Mouse (Mus musculus) midbrain, embryonic 16.5 days (tissue): ENCODE data around the gene S100z. TPM values are rescaled to one million over a fixed set of nuclear protein-coding genes. Genes with fewer than 3 reads are reported as not detected.

Experiments used
- ATAC-seq: fragments of 200-750 bp; cut with Nextera tagmentation; 2 replicates; pipeline ENCODE4 v1.8.0; 2017; ENCODE audit warnings: moderate TSS enrichment
- H3K27ac ChIP-seq: fragments of 300-500 bp; sonication (generic); 2 replicates; pipeline ENCODE4 v1.5.1; 2014; ENCODE audit warnings: mild to moderate bottlenecking, low read length, mixed read lengths
- H3K27me3 ChIP-seq: fragments of 300-500 bp; sonication (generic); 2 replicates; pipeline ENCODE4 v1.6.1; 2014; ENCODE audit warnings: low read depth, low read length, mixed read lengths; ENCODE audit not compliant: control insufficient read depth, insufficient read depth
- H3K36me3 ChIP-seq: fragments of 300-500 bp; sonication (generic); 2 replicates; pipeline ENCODE4 v1.6.1; 2014; ENCODE audit warnings: mild to moderate bottlenecking, low read length, moderate library complexity, mixed read lengths; ENCODE audit not compliant: control insufficient read depth, insufficient read depth
- H3K4me1 ChIP-seq: fragments of 300-500 bp; sonication (generic); 2 replicates; pipeline ENCODE4 v1.6.1; 2014; ENCODE audit warnings: mild to moderate bottlenecking, low read length, mixed read lengths; ENCODE audit not compliant: control insufficient read depth, insufficient read depth
- H3K4me2 ChIP-seq: fragments of 300-500 bp; sonication (generic); 2 replicates; pipeline ENCODE4 v1.6.1; 2014; ENCODE audit warnings: mild to moderate bottlenecking, low read length, mixed read lengths
- H3K4me3 ChIP-seq: fragments of 300-500 bp; sonication (generic); 2 replicates; pipeline ENCODE4 v1.5.1; 2014; ENCODE audit warnings: low read depth, mild to moderate bottlenecking, low read length, moderate library complexity, mixed read lengths
- H3K9ac ChIP-seq: fragments of 300-500 bp; sonication (generic); 2 replicates; pipeline ENCODE4 v1.6.1; 2014; ENCODE audit warnings: low read depth, low read length, mixed read lengths
- H3K9me3 ChIP-seq: fragments of 300-500 bp; sonication (generic); replicated peaks from 2 replicates; pipeline ENCODE4 v1.6.1; 2014; ENCODE audit warnings: mild to moderate bottlenecking, low read length, mixed read lengths; ENCODE audit not compliant: control insufficient read depth, poor library complexity, severe bottlenecking
- WGBS: fragments of 180-500 bp; shearing (Covaris S2); extraction: QIAGEN DNeasy Blood & Tissue Kit; methylation state at CpG from one replicate; pipeline ENCODE4 v1.1.7; 2014; 5-methylcytosine and 5-hydroxymethylcytosine counted together
- polyA plus RNA-seq: library from polyadenylated mRNA; unstranded; fragments of >200 nt; fragmentation: Nextera tagmentation; extraction: Ambion mirVana; gene quantifications from 2 replicates; pipeline ENCODE4 v1.2.1, GENCODE M21; 2015

The S100z gene
- polyA plus RNA-seq, 1 experiment from 2014 or later, result not detected

DNA sequence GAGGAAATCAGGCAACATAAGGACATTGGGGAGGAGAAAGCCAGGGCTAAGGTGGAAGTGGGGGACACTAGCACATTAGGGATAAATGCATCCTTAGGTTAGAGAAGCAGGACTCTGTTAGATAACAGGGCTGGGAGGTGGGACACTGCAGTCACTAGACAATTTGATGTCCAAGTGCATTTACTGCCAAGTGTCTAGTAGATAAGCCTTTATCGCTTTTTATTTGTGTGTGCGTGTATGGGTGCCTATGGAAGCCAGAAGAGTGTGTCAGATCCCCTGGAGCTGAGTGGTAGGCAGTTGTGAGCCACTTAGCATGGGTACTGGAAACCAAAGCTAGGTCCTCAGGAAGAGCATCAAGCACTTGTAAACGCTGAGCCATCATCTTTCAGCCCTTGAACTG lies 4.2 kb downstream of the S100z start:
- no peaks in the 10 kb centered on the region for H3K9me3 ChIP-seq
- H3K27me3 ChIP-seq, result no peaks in the 10 kb centered on the region
- H3K4me2 ChIP-seq, result no peak overlapping the region
- H3K27ac ChIP-seq, result no peak overlapping the region
- WGBS, result 88% methylated on average over 3 of the region's 3 CpGs
- no peak overlapping the region for H3K9ac ChIP-seq
- no peak overlapping the region for H3K4me3 ChIP-seq
- no peak for ATAC-seq
- H3K36me3 ChIP-seq, result no peaks in the 10 kb centered on the region
- no peaks in the 10 kb centered on the region for H3K4me1 ChIP-seq

DNA sequence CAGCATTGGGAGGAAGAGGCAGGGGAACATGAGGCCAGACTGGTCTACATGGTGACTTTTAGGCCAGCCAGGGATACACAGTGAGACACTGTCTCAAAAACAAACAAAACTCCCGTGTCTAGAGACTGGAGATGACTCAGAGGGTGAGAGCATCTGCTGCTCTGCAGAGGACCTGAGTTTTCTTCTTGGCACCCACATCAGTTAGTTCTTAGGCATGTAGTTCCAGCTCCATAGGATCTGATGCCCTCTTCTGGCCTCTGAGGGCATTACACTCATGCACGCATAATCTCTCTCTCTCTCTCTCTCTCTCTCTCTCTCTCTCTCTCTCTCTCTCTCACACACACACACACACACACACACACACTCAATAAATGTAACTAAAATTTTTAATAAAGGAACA lies 7.6 kb downstream of the S100z start:
- Histone ChIP-seq H3K36me3 (no peaks in the 10 kb centered on the region), H3K27me3 (no peaks in the 10 kb centered on the region), H3K9me3 (no peaks in the 10 kb centered on the region), H3K4me1 (no peaks in the 10 kb centered on the region), H3K4me2 (no peak overlapping the region), H3K4me3 (no peak overlapping the region), H3K27ac (no peak overlapping the region), H3K9ac (no peak overlapping the region)
- WGBS, result 71% methylated on average over 2 of the region's 2 CpGs
- ATAC-seq, result no peak

DNA sequence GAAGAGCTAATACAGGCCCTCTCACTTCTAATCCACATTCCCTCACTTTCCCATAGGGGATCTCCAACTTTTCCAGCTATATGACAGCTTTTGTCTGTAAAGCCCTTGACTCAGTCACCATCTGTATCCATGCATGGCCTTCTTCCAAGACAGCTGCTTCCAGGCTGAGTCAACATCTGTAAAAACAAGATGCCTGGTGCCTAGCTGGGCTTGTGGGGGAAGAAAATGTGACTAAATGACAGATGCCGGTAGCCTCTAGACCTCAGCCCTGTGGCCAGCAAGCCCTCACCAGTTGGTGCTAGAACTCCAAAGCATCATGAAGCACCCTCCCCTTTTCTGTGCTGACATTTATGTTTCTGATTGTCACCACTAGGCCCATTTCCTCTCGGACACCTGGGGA lies 27.0 kb downstream of the S100z start:
- H3K9me3 ChIP-seq, result no peaks in the 10 kb centered on the region
- H3K36me3 ChIP-seq, result no peaks in the 10 kb centered on the region
- H3K4me3 ChIP-seq, result no peak overlapping the region
- H3K27me3 ChIP-seq, result no peaks in the 10 kb centered on the region
- ATAC-seq, result no peak
- no peak overlapping the region for H3K9ac ChIP-seq
- no peaks in the 10 kb centered on the region for H3K4me1 ChIP-seq
- no peak overlapping the region for H3K4me2 ChIP-seq
- 84% methylated on average over 2 of the region's 2 CpGs for WGBS
- H3K27ac ChIP-seq, result no peak overlapping the region

DNA sequence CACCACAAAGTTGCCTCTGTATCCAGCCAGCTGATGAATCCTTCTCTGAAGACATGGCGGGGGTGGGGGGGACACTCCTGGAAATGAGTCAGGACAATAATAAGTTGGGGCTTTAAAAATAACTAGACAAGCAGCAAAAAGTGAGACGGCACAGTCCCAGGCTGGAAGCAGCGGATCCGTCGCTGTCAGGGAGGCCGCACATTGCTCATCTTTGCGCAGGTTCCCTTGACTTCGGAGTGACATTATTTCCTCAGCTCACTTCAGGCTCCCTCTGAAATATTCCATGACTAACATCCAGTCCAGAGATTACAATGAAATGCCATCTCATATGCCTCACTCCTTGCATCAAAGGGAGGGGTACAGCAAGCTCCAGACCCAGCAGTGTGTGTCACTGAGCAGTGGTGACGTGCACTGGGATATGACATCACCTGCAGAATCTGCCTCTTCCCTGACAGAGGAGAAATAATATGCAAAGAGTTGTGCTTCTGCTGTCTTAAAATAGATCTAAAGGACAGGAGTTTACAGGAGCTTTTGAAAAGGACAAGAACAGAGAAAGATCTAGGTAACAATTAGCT lies 27.8 kb downstream of the S100z start:
- 88% methylated on average over 9 of the region's 9 CpGs for WGBS
- no peak overlapping the region for H3K27ac ChIP-seq
- no peak for ATAC-seq

DNA sequence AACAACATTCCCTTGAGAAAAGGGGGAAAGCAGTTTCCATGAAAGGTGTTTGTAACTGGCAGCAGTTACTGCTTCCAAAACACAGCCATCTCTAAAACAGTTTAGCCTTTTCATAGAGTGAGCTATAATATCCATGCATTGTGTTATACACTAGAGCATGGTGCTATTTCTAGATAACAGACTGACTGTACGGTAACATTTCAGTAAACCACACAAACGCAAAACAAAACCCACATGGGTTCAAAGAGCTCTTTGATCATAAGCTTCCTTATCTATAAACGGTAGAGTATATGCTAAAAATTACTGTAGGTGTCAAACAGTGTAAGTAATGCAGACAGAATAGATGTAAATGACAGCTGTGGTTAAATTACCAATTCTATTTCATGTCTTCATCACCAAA lies 28.8 kb downstream of the S100z start:
- H3K27ac ChIP-seq, result no peak overlapping the region
- H3K4me3 ChIP-seq, result no peak overlapping the region
- WGBS, result 79% methylated on average over 3 of the region's 3 CpGs
- no peak overlapping the region for H3K4me2 ChIP-seq
- H3K9me3 ChIP-seq, result no peaks in the 10 kb centered on the region
- H3K4me1 ChIP-seq, result no peaks in the 10 kb centered on the region
- no peaks in the 10 kb centered on the region for H3K36me3 ChIP-seq
- H3K27me3 ChIP-seq, result peaks cover 5% of the 10 kb centered on the region; the same call in 1 of the 2 replicates
- ATAC-seq, result no peak
- no peak overlapping the region for H3K9ac ChIP-seq

More for the DNA sequence above, 27.8 kb downstream of the S100z start:
- Histone ChIP-seq H3K36me3 (no peaks in the 10 kb centered on the region), H3K4me1 (no peaks in the 10 kb centered on the region), H3K4me2 (no peak overlapping the region), H3K4me3 (no peak overlapping the region), H3K27me3 (no peaks in the 10 kb centered on the region), H3K9me3 (no peaks in the 10 kb centered on the region), H3K9ac (no peak overlapping the region)

DNA sequence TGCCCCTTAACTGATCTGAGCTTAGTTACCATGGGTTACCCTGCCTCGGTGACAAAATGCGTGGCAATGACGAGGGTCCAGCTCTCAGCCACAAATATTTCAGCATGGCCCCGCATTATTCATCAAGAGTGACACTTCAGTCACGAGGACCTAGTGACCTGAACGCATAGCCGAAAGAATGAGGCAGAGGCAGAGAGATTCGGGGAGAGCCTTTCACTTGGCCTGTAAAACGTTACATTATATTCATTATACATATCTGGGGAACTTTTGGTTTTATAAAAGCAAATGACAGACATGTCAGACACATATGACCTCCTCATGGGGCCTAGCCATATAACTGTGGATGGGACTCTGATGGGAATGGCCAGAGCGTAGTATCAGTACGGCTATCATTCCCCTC lies 33.7 kb downstream of the S100z start, which contains the start of gene Crhbp:
TSS of gene Crhbp (minus strand) at position 101 of the 400 bp plus-strand sequence.
- 46% methylated on average over 11 of the region's 11 CpGs for WGBS
- ATAC-seq, result no peak
- peak within 1 kb of the TSS; percentile 92 for H3K4me2 ChIP-seq
- peak within 1 kb of the TSS; percentile 66 for H3K9ac ChIP-seq
- peaks cover 11% of the 10 kb centered on the region; the same call in 1 of the 2 replicates for H3K27me3 ChIP-seq
- no peaks in the 10 kb centered on the region for H3K36me3 ChIP-seq
- H3K9me3 ChIP-seq, result no peaks in the 10 kb centered on the region
- H3K4me3 ChIP-seq, result peak within 1 kb of the TSS; percentile 51
- H3K27ac ChIP-seq, result no peak within 1 kb of the TSS
- peaks cover 9% of the 10 kb centered on the region; the same call in 1 of the 2 replicates for H3K4me1 ChIP-seq

DNA sequence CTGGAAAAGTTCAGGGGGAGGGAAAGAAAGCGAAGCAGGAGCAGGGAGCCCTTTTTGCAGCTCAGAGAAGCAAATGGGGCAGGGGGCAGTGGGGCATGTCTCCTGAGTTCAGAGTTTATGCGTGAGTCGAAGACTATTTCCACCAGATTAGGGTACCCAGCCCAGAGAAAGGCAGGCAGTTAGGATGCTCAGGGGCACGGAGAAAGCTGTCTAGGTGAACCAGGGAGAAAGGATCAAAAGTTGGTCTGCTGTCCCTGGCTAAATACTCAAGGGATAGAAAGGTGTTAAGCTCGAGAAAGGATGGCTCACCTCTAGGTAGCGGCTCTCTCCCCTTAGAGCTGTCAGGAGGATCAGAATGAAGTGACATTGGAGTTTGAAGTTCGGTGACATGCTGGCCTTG lies 34.2 kb downstream of the S100z start:
- H3K27me3 ChIP-seq, result peaks cover 11% of the 10 kb centered on the region; the same call in 1 of the 2 replicates
- no peak; the same call in 1 of the 2 replicates for ATAC-seq
- H3K9ac ChIP-seq, result no peak overlapping the region
- H3K4me1 ChIP-seq, result peaks cover 9% of the 10 kb centered on the region; the same call in 1 of the 2 replicates
- no peaks in the 10 kb centered on the region for H3K36me3 ChIP-seq
- no peak overlapping the region for H3K27ac ChIP-seq
- H3K4me3 ChIP-seq, result peak overlapping the region; percentile 51
- WGBS, result 6% methylated on average over 7 of the region's 7 CpGs
- no peaks in the 10 kb centered on the region for H3K9me3 ChIP-seq
- peak overlapping the region; percentile 92 for H3K4me2 ChIP-seq

DNA sequence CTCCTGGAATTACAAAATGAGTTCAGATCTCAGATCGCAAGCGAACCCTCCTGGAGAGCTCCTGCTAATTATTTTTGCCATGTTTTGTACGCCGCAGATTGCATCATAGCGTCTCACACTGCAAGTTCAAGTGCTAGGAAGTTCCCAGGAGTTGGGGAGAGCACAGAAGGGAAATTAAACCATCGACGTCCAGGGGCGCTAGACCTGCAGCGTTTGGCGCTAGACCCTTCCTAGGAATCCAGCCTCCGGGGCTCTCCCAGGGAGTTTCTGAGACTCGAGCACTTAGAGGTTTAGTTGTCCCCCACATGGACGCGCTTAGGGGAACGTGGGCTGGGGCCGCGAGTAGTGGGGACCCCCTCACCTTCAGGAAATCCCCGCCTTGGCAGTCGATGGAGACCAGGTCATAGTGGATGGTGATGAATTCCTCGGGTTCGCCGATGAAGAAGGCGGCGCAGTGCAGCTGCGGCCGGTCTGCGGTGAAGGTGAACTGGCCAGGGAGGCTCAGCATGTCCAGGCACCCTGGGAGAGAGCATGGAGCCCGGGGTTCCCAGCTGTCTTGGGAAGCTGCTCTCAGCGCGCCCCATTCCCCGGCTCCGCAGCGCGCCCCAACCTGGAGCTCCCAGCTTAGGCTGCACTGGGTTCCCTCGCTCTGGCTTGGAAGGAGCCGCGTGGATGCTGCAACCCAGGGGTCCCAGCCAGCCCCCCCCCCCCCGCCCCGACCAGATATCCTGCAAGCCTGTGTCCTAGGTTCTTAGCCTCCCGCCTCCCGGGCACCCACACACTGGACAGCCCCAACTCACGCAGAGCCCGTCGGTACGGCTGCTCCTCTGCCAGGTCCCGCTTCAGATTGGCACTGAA lies 34.9 kb downstream of the S100z start:
- Histone ChIP-seq H3K27me3 (peaks cover 11% of the 10 kb centered on the region; the same call in 1 of the 2 replicates), H3K36me3 (no peaks in the 10 kb centered on the region), H3K9me3 (no peaks in the 10 kb centered on the region), H3K4me3 (peak overlapping the region; percentile 51), H3K9ac (peak overlapping the region; percentile 66), H3K4me1 (peaks cover 9% of the 10 kb centered on the region; the same call in 1 of the 2 replicates), H3K4me2 (peak overlapping the region; percentile 92), H3K27ac (no peak overlapping the region)
- ATAC-seq, result peak; percentile 76
- WGBS, result under 1% methylated on average over 46 of the region's 46 CpGs

DNA sequence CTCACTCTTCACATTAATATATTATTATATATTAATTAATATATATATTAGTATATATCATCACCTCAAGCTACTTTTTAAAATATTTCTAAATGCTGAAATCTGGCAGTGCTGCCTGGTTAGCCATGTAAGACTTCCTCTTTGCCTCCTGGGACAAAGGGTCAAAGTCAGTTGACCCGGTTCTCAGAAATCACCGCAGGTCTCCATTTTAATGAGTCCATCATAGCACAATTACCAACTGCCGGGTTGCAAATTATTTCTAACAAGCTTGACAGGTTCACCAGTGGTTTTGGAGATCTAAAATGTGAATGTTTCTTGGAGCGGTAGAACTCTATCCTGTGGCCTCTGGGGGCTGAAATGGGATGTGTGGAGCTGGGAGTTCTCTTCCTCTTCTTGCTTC lies 35.6 kb downstream of the S100z start:
- no peak for ATAC-seq
- peaks cover 9% of the 10 kb centered on the region; the same call in 1 of the 2 replicates for H3K4me1 ChIP-seq
- no peak overlapping the region for H3K9ac ChIP-seq
- no peaks in the 10 kb centered on the region for H3K9me3 ChIP-seq
- peak overlapping the region; percentile 51; the same call in 1 of the 2 replicates for H3K4me3 ChIP-seq
- peaks cover 11% of the 10 kb centered on the region; the same call in 1 of the 2 replicates for H3K27me3 ChIP-seq
- 22% methylated on average over 4 of the region's 4 CpGs for WGBS
- H3K4me2 ChIP-seq, result peak overlapping the region; percentile 92
- H3K36me3 ChIP-seq, result no peaks in the 10 kb centered on the region
- no peak overlapping the region for H3K27ac ChIP-seq
